Mouse (Mus musculus) hindbrain, embryonic 11.5 days (tissue): ENCODE measurements at regions not wholly inside any gene's neighbourhood (a gene's known extent, or its start where the extent isn't known, plus 50 kb on each side); places are given as distances from the start of the nearest gene placed in this dataset.

Experiments
- ATAC-seq: fragments of 200-750 bp; cut with Nextera tagmentation; 2 replicates; pipeline ENCODE4 v1.8.0; 2017; ENCODE audit warnings: mild to moderate bottlenecking, moderate TSS enrichment, moderate library complexity; ENCODE audit not compliant: low FRiP score
- DNase-seq: peaks from one replicate; pipeline ENCODE4 v3.0.0-alpha.2; 2015; ENCODE audit warnings: low spot score
- H3K27ac ChIP-seq: fragments of 300-500 bp; sonication (generic); 2 replicates; pipeline ENCODE4 v1.5.1; 2014; ENCODE audit warnings: mild to moderate bottlenecking, low read depth, low read length
- H3K27me3 ChIP-seq: fragments of 300-500 bp; sonication (generic); 2 replicates; pipeline ENCODE4 v1.6.1; 2014; ENCODE audit warnings: mild to moderate bottlenecking, low read length, moderate library complexity, mixed read lengths; ENCODE audit not compliant: control insufficient read depth, insufficient read depth
- H3K36me3 ChIP-seq: fragments of 300-500 bp; sonication (generic); 2 replicates; pipeline ENCODE4 v1.6.1; 2014; ENCODE audit warnings: mild to moderate bottlenecking, low read length, moderate library complexity, mixed read lengths; ENCODE audit not compliant: control insufficient read depth, insufficient read depth
- H3K4me1 ChIP-seq: fragments of 300-500 bp; sonication (generic); replicated peaks from 2 replicates; pipeline ENCODE4 v1.6.1; 2014; ENCODE audit warnings: low read length, mixed read lengths; ENCODE audit not compliant: control insufficient read depth, insufficient read depth
- H3K4me2 ChIP-seq: fragments of 300-500 bp; sonication (generic); replicated peaks from 2 replicates; pipeline ENCODE4 v1.6.1; 2014; ENCODE audit warnings: mild to moderate bottlenecking, low read depth, low read length
- H3K4me3 ChIP-seq: fragments of 300-500 bp; sonication (generic); 2 replicates; pipeline ENCODE4 v1.5.1; 2014; ENCODE audit warnings: low read depth, low read length
- H3K9ac ChIP-seq: fragments of 300-500 bp; sonication (generic); 2 replicates; pipeline ENCODE4 v1.6.1; 2014; ENCODE audit warnings: low read depth, low read length
- H3K9me3 ChIP-seq: fragments of 300-500 bp; sonication (generic); 2 replicates; pipeline ENCODE4 v1.6.1; 2016; ENCODE audit warnings: low read length; ENCODE audit not compliant: control insufficient read depth
- WGBS: fragments of 180-500 bp; shearing (Covaris S2); extraction: QIAGEN DNeasy Blood & Tissue Kit; methylation state at CpG from one replicate; pipeline ENCODE4 v1.1.7; 2014; 5-methylcytosine and 5-hydroxymethylcytosine counted together

DNA sequence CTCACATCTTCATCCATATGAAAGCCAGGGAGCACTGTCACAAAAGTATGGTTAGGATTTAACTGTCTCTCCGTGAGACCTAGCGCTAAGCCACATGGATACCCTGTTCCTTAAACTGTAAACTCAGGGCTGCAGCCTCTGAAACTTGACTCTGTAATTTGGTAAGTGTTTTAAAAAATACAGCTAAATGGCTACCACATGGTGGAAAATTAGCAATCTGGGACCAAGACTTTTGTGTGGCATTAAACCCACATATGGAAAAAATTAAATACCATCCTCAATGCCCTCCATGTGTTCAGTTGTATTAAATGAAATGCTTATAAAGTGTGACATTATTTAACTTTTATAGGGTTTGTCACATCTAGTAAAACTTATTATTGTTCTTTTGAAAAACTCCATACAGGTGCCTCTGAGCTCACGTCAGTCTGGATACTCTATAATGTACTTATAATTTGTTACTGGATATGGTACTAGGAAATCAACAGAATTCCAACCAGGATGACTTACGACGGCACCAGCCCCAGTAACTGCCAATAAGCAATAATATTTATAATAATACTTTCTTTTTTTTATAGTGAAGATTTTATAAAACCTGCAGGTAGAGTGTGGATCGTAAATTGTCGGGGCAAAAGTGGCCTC, 131.0 kb upstream of the Frg1 start:
- Histone ChIP-seq H3K9me3 (no peaks in the 10 kb centered on the region), H3K36me3 (no peaks in the 10 kb centered on the region), H3K27me3 (no peaks in the 10 kb centered on the region), H3K4me3 (no peak overlapping the region), H3K9ac (no peak overlapping the region), H3K27ac (no peak overlapping the region), H3K4me1 (no peaks in the 10 kb centered on the region), H3K4me2 (no peak overlapping the region)
- DNase-seq (no peak), ATAC-seq (no peak)
- 81% methylated on average over 7 of the region's 7 CpGs for WGBS

DNA sequence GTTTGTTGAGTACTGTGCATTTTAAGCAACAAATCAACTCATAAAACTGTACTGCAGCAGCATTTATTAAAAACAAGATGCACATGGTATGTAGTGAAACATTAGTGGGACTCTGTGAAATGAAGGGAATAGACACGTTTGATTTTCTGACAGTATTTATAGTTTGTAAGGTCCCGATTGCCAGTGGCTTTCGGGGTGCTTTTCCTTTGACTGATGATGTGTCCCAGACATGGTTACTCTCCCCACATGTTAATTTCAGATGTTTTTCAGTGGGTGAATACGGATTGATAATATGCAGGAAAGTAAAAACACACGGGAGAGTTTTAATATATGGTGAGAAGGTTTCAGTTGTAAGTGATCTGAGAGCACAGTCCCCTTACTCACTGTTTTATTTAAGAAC, 115.3 kb upstream of the Frg1 start:
- Histone ChIP-seq H3K36me3 (no peaks in the 10 kb centered on the region), H3K4me3 (no peak overlapping the region), H3K4me1 (no peaks in the 10 kb centered on the region), H3K27ac (no peak overlapping the region), H3K9me3 (no peaks in the 10 kb centered on the region), H3K27me3 (no peaks in the 10 kb centered on the region), H3K4me2 (no peak overlapping the region), H3K9ac (no peak overlapping the region)
- DNase-seq (no peak), ATAC-seq (no peak)
- 86% methylated on average over 5 of the region's 5 CpGs for WGBS

DNA sequence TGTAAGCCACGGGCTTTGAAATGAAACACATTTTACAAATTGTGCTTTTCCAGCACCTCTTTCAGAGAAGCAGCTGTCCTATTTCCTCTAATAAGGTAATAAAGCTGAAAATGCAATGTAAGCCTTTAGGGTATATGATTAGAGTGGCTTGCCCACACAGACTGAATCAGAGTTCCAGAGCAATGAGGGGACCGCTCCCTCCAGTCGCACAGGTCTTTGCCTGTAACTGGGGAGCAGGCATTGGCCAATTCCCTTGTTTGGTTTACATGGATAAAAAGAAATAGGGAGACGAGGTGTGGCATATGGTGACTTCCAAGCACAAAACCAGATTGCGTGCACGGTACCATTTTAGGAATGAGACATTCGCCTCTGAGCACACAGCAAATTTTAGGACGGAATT, 112.7 kb upstream of the Frg1 start:
- no peak for DNase-seq
- no peak overlapping the region for H3K4me3 ChIP-seq
- H3K27me3 ChIP-seq: no peaks in the 10 kb centered on the region
- H3K4me2 ChIP-seq: no peak overlapping the region
- no peaks in the 10 kb centered on the region for H3K4me1 ChIP-seq
- no peaks in the 10 kb centered on the region for H3K9me3 ChIP-seq
- ATAC-seq: no peak
- no peaks in the 10 kb centered on the region for H3K36me3 ChIP-seq
- no peak overlapping the region for H3K9ac ChIP-seq
- H3K27ac ChIP-seq: no peak overlapping the region
- WGBS: 91% methylated on average over 8 of the region's 8 CpGs

DNA sequence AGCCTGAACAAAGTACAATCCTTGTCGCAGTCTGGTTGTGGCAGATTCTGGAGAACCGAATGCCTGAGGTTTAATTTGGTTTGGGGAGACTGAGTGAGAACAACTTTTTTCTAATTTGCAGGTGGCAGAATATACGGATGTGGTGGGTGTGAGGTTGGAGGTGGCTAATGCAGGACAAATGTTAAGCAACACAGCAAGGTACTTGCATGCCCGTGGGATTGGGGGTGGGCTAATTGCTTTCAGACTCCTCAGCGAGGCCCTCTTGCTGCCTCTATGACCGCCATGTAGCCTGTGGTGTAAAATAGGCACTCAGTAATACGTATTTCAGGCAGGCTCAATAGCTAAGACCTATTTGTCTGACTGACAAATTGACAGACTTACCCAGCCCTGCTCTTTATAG, 109.4 kb upstream of the Frg1 start:
- no peaks in the 10 kb centered on the region for H3K9me3 ChIP-seq
- no peak overlapping the region for H3K9ac ChIP-seq
- no peaks in the 10 kb centered on the region for H3K27me3 ChIP-seq
- H3K4me1 ChIP-seq: no peaks in the 10 kb centered on the region
- 78% methylated on average over 7 of the region's 7 CpGs for WGBS
- no peak overlapping the region for H3K27ac ChIP-seq
- no peak for ATAC-seq
- no peak overlapping the region for H3K4me2 ChIP-seq
- no peaks in the 10 kb centered on the region for H3K36me3 ChIP-seq
- no peak for DNase-seq
- H3K4me3 ChIP-seq: no peak overlapping the region

DNA sequence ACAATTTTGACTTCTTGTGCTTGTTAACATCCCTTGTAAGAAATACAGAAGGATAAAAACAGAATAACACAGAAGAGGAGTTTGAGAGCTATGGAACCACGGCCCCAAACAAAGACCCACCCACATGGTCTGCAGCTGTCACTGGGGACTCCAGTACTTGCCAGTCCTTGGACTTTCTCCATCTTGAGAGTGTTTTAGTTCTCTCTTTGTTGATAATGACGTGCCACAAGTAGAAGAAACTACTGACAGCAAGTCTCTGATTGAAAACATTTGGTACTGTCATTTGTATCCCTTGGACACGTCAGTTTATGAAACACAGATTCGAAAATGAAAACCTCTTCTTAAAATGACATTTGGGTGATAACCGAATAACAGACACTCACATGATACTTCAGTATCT, 68.3 kb upstream of the Frg1 start:
- ATAC-seq (no peak), DNase-seq (no peak)
- H3K36me3 ChIP-seq: no peaks in the 10 kb centered on the region
- H3K27me3 ChIP-seq: no peaks in the 10 kb centered on the region
- H3K9ac ChIP-seq: no peak overlapping the region
- H3K4me1 ChIP-seq: no peaks in the 10 kb centered on the region
- no peak overlapping the region for H3K4me2 ChIP-seq
- no peaks in the 10 kb centered on the region for H3K9me3 ChIP-seq
- whole genome bisulfite sequencing: 83% methylated on average over 5 of the region's 5 CpGs
- no peak overlapping the region for H3K4me3 ChIP-seq
- no peak overlapping the region for H3K27ac ChIP-seq

DNA sequence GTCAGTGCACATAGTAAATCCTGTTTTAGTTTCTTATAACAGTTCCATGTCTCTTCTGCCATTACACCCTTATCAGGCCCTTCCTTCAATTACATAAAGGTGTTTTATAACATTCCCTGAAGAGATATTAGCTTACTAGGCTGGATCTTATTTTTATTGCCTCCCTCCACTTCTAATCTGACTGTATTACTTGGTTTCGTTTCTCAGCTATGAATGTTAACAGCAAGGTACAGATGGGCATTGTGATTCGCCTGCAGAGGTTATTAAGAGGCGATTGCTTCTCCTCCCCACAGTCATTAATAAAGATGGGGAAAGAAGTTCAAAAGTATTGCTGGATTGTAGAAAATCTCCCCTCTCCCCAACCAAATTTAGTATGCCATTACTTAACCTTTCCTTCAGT, 66.4 kb upstream of the Frg1 start:
- H3K27me3 ChIP-seq: no peaks in the 10 kb centered on the region

DNA sequence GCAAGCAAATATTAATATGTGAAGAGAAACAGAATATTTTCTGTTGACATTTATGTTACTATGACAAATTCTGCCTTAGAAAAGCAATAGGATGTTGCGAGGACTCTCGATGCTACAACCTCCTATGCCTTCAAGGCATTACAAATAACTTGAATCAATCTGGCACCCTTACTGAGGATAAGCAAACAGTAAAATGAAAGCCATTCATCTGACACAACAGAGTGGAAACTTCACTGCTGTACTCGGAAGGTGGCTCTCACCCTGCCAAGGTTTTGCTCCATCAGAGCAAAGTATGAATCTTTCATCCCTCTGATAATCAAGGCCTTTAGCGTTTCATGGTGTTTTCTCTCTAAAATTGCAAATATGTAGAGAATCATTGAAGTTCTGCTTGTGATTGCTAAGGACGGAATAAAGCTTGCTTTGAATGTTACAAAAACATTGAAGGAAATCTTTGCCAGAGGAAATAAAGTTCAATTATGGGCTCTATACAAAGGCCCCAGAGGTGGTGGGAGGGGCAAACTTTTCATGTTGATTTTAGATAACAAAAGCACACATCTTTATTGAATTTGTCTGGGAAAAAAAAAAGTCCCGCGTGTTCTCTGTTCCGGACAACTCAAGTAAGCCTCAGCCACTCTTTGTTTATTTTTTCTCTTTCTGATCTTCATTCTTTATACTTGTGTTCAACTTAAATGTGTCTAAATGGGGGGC, 56.3 kb upstream of the Frg1 start:
- H3K27me3 ChIP-seq: no peaks in the 10 kb centered on the region
- H3K9me3 ChIP-seq: no peaks in the 10 kb centered on the region
- no peak overlapping the region for H3K4me3 ChIP-seq
- H3K27ac ChIP-seq: no peak overlapping the region
- H3K36me3 ChIP-seq: no peaks in the 10 kb centered on the region
- no peak overlapping the region for H3K4me2 ChIP-seq
- no peaks in the 10 kb centered on the region for H3K4me1 ChIP-seq
- DNase-seq (no peak), ATAC-seq (no peak)
- no peak overlapping the region for H3K9ac ChIP-seq
- 77% methylated on average over 8 of the region's 8 CpGs for WGBS

More for the DNA sequence above, 66.4 kb upstream of the Frg1 start:
- no peak overlapping the region for H3K4me3 ChIP-seq
- H3K9ac ChIP-seq: no peak overlapping the region
- no peaks in the 10 kb centered on the region for H3K36me3 ChIP-seq
- no peaks in the 10 kb centered on the region for H3K4me1 ChIP-seq
- no peak overlapping the region for H3K27ac ChIP-seq
- ATAC-seq: no peak
- no peaks in the 10 kb centered on the region for H3K9me3 ChIP-seq
- 74% methylated on average over 3 of the region's 3 CpGs for WGBS
- no peak overlapping the region for H3K4me2 ChIP-seq
- DNase-seq: no peak

DNA sequence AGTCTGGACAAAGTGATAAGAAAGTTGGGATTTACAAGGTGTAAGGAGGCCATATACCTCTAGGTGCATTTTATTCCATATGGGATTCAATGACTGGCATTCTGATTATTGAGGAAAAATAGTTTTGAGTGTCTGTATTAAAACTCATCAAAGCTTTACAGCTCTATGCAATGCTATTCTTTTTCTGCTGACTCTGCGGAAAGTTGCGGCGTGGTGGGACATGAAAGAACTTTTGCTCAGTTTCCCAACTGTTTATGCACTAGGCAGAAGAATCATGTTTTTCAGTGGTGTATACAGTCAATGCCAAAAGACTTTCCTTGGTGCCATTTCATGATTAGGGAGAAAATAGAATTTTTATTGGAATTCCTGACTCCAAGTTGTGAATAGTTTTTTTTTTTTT, 55.4 kb upstream of the Frg1 start:
- H3K36me3 ChIP-seq: no peaks in the 10 kb centered on the region
- no peaks in the 10 kb centered on the region for H3K4me1 ChIP-seq
- no peak for DNase-seq
- no peak overlapping the region for H3K27ac ChIP-seq
- WGBS: 99% methylated on average over 3 of the region's 3 CpGs
- H3K9me3 ChIP-seq: no peaks in the 10 kb centered on the region
- ATAC-seq: no peak
- no peak overlapping the region for H3K4me2 ChIP-seq
- H3K9ac ChIP-seq: no peak overlapping the region
- H3K4me3 ChIP-seq: no peak overlapping the region
- no peaks in the 10 kb centered on the region for H3K27me3 ChIP-seq
